Mouse (Mus musculus): Measurements from ENCODE around the gene Vmp1.

The Vmp1 gene

GRCm38 (mm10) chr11:86683395-86684125 is at the start of gene Vmp1, which contains the start of gene Ptrh2:
TSS of gene Vmp1 (minus strand) at chr11:86683836.
TSS of gene Ptrh2 (plus strand) at chr11:86683985.
- DNase-seq (ENCODE audit: low spot score) = peak; percentile 82

DNA sequence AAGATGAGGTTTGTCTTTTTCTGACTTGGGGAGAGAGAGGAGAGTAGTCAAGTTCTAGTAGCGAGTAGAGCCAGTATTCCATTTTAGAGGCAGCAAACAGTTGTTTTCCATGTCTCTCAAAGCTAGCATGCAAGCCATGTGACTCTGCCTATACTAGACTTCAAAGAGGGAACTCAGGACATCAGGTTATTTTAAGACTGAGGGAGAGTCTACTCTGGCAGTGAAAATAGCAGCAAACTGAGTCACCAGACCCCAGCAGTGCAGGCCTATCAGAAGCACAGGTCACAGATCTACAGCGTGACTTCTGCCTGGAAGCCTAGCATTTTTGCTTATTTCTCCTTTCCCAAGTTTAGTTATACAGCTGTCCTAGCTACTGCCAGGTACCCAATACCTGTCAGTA is 47.8 kb upstream of the Vmp1 start:
- DNase-seq (ENCODE audit: low spot score) = no peak

DNA sequence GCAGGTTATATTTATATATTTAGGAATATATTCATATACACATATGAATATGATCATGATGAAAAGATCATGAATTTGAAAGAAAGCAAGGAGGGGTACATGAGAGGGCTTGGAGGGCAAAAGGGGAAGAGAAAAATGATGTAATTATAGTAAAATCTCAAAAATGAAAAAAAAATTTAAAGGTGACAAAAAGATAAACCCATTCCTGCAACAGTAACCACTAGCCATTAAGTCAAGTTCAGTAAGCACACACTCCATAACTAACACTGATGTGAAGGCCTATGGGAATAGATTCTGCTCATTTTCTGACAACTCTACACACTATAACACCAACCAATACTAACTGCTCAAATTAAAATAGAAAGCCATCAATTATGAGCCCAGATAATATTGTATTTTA is 42.0 kb upstream of the Vmp1 start:
- DNase-seq (ENCODE audit: low spot score) = no peak

DNA sequence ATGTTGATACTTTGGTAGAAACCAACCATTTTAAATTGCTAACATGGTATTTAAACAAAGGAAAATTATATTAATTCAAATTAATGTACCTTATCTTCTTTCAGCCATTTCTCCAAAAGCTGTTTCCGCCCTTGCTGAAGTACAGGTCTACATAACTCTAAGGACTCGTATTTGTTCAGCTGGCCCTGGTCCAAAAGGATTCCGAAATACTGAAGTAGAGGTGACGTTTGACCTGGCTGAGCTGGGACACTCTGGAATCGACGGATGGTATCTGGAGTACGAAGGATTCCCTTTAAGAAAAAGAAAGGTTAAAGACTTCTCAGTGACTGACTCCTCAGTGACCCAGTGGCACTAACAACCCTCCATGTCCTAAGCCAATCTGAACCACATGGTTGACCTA is 41.3 kb upstream of the Vmp1 start:
- no peak for DNase-seq (ENCODE audit: low spot score)

- no peak for DNase-seq (ENCODE audit: low spot score)
Observed at GRCm38 (mm10) chr11:86724004-86724403, 40.4 kb upstream of the Vmp1 start.

DNA sequence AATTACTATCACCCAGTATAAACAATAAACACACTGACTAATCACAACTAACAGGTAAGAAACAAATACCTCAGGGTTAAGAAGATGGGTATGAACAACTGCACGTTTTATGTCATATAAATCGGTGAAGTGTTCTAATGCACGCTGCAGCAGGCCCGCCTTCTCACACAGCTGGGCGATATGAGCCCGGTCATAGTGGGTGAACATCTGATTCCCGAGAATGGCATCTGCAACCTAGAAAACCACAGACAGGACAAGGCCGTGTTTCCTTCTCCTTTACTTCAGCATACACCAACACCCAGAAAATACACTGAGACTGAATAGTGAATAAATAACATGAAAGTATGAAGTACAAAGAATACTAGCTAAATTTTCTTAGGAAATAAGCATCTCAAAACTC is 35.8 kb upstream of the Vmp1 start:
- no peak for DNase-seq (ENCODE audit: low spot score)

DNA sequence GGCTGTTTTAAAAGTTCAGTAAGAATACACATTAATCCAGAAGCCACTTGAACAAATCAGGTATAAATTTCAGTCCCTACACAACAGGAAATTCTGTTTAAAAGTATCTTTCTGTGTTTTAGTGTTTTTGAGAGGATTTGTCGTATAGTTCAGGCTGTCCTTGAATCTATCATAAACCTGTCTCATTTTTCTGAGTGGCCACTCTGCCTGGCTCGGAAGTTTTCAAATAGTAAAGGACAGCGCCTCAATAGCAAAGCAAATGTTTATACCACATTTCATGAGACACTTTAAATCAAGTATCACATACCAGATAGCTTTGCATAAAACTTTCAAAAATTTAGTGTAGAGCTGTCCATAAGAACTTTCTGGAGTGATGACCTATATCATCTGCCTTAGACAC is 34.7 kb upstream of the Vmp1 start:
- DNase-seq (ENCODE audit: low spot score) = no peak

DNA sequence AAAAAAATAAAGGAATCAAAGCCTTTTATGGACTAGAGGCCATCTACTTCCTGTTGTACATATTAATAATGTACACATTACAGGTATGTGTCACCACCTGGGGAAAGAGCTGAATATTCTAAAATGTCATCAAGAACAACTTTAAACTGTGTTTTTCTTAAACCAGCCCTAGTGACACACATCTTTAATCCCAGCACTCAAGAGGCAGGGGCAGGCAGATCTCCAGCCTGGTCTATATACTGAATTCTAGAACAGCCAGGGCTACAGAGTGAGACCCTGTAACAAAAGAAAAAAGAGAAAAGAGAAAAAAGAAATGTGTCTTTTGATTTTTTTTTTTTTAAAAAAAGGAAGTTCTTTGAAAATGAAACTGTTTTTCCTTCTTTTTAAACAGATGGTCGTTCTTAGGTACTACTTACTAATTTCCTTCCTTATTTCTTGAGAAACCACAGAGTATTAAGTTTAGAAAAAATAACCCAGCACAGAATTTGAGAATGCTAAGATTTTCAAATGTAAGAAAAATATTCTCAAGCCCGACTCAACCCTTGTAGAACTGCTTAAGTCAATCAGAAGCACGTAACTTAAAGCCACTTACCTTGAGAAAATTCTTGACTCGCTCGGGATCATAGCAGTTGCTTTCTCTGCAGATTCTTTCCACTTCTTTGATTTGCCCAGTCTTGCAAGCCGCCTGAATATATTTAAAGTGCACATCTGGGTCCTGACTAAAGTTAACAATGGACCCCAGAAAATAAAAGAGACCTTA is 33.9 kb upstream of the Vmp1 start:
- no peak for DNase-seq (ENCODE audit: low spot score)

- DNase-seq (ENCODE audit: low spot score) = no peak
Observed at GRCm38 (mm10) chr11:86714606-86715005, 31.0 kb upstream of the Vmp1 start.

- no peak for DNase-seq (ENCODE audit: low spot score)
Observed at GRCm38 (mm10) chr11:86701151-86701550, 17.5 kb upstream of the Vmp1 start.

DNA sequence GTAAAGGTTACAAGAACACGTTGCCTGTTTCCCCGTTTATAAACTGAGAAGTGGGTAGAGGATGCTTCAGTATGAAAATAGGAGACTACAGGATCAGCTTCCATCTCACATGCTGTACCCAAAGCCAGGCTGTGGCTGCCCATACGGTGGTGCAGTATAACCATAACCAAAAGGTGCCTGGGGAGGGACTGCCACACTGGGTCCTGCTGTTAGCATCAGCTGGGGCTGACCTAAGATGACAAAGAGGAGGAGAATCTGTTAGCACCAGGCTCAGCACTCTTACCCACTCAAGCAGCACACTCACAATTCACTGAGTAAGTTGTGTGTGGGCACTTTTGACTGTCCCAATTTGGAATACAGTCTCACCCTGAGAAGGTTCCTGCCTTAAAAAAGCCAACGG is 11.8 kb upstream of the Vmp1 start:
- no peak for DNase-seq (ENCODE audit: low spot score)

GRCm38 (mm10) chr11:86692546-86692945 is 8.9 kb upstream of the Vmp1 start:
- no peak for DNase-seq (ENCODE audit: low spot score)

DNA sequence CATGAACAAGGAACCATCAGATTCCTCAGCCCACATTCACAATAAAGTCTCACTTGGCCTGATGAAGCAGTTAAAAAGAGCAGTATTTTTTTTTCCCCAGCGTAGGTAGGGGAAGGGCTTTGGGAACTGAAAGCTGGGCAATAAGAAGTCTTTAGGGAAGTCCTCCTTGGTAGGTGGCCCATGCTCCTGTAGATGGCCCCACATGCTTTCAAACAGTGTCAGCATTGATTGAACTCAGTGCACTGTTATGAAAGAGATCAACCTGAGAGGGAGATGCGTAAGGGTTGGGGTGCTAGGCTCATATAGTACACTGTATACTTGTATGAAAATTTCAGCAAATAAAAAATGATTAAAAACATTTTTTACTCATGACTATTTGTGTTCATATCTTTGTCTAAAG is 8.3 kb upstream of the Vmp1 start:
- DNase-seq (ENCODE audit: low spot score) = no peak

GRCm38 (mm10) chr11:86691482-86691881 is 7.8 kb upstream of the Vmp1 start:
- no peak for DNase-seq (ENCODE audit: low spot score)

DNA sequence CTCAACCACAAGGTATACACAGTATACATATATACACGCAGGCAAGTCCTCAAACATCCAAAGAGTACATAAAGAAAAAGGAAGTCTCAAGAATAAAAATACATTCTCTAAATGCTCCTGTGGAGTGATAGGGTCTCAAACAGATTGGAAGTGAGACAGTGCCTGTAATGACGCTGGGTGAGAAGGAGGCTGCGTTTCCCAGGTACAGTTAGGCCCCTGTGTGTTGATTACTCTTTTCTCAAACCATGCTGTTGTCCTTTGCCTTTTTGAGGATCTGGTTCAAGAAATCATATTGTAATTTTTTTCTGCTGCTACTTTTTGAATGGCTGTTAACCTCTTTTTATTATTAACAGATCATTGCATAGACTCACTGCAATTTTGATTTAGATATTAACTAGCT is 6.7 kb upstream of the Vmp1 start:
- no peak for DNase-seq (ENCODE audit: low spot score)

- no peak for DNase-seq (ENCODE audit: low spot score)
Observed at GRCm38 (mm10) chr11:86685366-86685765, 1.7 kb upstream of the Vmp1 start.

- no peak for DNase-seq (ENCODE audit: low spot score)
Observed at GRCm38 (mm10) chr11:86684126-86685012, 733 bp upstream of the Vmp1 start.

DNA sequence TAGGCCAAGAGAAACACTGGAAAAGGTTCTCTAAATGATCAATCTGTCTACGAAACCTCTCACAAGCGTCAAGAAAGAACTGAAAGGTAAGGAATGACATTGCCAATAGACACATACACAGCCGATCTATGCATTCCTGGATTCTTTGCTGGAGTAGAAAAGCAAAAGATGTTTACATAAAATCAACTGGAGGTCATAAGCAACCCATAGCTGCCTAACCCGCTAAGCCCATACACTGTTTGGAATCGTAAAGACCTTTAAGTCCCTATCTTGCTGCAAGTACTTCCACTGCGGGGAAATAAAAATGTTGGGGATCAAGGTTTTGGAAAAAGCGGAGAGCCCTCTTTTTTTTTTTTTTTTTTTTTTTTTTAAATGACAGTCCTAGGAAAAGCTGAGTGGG is 775 bp downstream of the Vmp1 start:
- no peak for DNase-seq (ENCODE audit: low spot score)

DNA sequence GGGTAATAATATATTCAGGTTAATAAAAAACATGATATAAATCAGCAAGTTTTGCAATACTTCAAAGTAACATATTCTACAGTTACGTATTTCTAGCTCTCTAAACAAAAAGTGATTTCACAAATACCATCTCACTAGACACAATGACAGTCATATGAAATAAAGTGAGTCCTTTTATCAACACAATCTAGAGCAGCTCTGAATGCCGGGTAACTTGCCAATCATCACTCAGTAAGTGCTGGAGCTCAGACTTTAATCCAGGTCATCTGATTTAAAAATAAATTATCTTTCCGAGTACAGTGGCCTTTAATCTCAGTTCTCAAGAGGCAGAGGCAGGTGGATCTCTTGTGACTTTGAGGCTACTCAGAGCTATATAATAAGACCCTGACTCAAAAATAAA is 2.2 kb downstream of the Vmp1 start:
- no peak for DNase-seq (ENCODE audit: low spot score)

DNA sequence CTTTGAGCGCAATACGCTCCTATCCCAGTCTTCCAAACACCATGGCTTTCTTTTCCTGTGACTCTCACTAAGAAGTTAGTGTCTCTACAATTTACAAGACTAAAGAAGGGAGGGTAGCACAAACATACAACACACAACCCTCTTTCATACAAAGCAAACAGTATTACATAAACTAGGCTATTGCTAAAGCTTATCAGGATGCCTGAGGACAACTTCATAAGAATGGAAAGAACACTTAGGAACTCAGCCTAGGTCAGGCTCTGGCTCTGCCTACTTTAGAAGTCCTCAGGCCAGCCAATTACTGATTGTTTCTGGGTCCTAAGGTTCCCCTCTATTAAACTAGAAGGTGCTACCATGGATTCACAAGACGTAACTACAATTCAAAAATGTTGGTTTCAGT is 2.9 kb downstream of the Vmp1 start:
- DNase-seq (ENCODE audit: low spot score) = no peak

- DNase-seq (ENCODE audit: low spot score) = no peak
Observed at GRCm38 (mm10) chr11:86678957-86679356, 4.7 kb downstream of the Vmp1 start.

- DNase-seq (ENCODE audit: low spot score) = no peak
Observed at GRCm38 (mm10) chr11:86675520-86675919, 8.1 kb downstream of the Vmp1 start.

- no peak for DNase-seq (ENCODE audit: low spot score)
Observed at GRCm38 (mm10) chr11:86672772-86673171, 10.9 kb downstream of the Vmp1 start.
